Mouse (Mus musculus) hindbrain, embryonic 15.5 days (tissue): ENCODE data around the gene Ripor3. TPM values are rescaled to one million over a fixed set of nuclear protein-coding genes. Genes with fewer than 3 reads are reported as not detected.
A peak's percentile ranks its signal among the peaks of the same experiment; 100 is the strongest.
"Not testable (repeated sequence)": the region's sequence is repeated elsewhere in the genome, so short reads cannot be mapped to it uniquely, and the experiment has no call there.

Experiments
- ATAC-seq: fragments of 200-750 bp; cut with Nextera tagmentation; 2 replicates; pipeline ENCODE4 v1.8.0; 2017; ENCODE audit warnings: low read depth, moderate number of reproducible peaks, moderate TSS enrichment; ENCODE audit not compliant: low FRiP score
- H3K27ac ChIP-seq: fragments of 300-500 bp; sonication (generic); replicated peaks from 2 replicates; pipeline ENCODE4 v1.5.1; 2015; ENCODE audit warnings: mild to moderate bottlenecking, inconsistent platforms
- H3K27me3 ChIP-seq: fragments of 300-500 bp; sonication (generic); 2 replicates; pipeline ENCODE4 v1.6.1; 2015; ENCODE audit warnings: control low read depth, inconsistent platforms
- H3K36me3 ChIP-seq: fragments of 300-500 bp; sonication (generic); 2 replicates; pipeline ENCODE4 v1.6.1; 2015; ENCODE audit warnings: control low read depth, inconsistent platforms
- H3K4me1 ChIP-seq: fragments of 300-500 bp; sonication (generic); replicated peaks from 2 replicates; pipeline ENCODE4 v1.6.1; 2015; ENCODE audit warnings: control low read depth, inconsistent platforms
- H3K4me2 ChIP-seq: fragments of 300-500 bp; sonication (generic); 2 replicates; pipeline ENCODE4 v1.6.1; 2015; ENCODE audit warnings: moderate library complexity, mild to moderate bottlenecking, inconsistent platforms
- H3K4me3 ChIP-seq: fragments of 300-500 bp; sonication (generic); 2 replicates; pipeline ENCODE4 v1.5.1; 2015; ENCODE audit warnings: mild to moderate bottlenecking, inconsistent platforms
- H3K9ac ChIP-seq: fragments of 300-500 bp; sonication (generic); 2 replicates; pipeline ENCODE4 v1.6.1; 2015; ENCODE audit warnings: inconsistent platforms
- H3K9me3 ChIP-seq: fragments of 300-500 bp; sonication (generic); 2 replicates; pipeline ENCODE4 v1.6.1; 2016; ENCODE audit warnings: control low read depth, inconsistent platforms
- WGBS: fragments of 180-500 bp; shearing (Covaris S2); methylation state at CpG from one replicate; pipeline ENCODE4 v1.1.7; 2015; 5-methylcytosine and 5-hydroxymethylcytosine counted together
- polyA plus RNA-seq: library from polyadenylated mRNA; unstranded; fragments of >200 nt; fragmentation: Nextera tagmentation; extraction: Ambion mirVana; gene quantifications from 2 replicates; pipeline ENCODE4 v1.2.1, GENCODE M21; 2015

The Ripor3 gene
- 0.32 and 0.45 TPM in 2 replicates for polyA plus RNA-seq

DNA sequence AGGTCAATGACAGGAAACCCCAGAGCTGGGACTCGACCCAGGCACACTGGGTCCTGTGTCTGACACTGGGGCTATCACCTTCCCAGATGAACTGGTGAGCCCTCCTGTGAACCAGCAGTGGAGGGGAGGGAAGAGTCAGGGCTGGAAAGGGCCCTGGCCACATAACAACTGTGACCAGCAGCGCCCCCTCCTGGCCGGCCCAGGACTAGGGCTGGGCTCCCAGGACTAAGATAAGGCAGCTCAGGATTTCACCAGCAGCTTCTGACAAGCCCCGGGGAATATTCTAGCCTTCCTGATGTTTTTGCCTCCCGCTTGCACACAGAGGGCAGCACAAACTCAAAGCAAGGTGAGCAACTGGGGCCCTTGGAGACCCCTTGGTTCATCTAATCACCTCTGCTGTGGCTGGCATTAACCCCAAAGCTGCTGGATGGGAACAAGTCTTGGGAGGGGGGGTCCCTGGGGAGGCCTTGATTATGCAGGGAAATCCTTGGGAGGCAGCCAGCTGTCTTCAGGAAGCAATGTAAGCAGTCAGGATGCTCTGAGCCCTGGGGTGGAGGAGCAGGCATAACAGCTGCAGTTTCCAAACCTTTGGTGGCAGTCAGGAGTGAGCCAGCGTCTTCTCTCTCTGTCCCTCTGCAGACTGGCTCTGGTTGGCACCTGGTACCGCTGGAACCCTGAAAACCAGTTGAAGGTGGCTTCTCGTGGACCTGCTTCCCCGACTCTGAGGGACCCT is at the start of gene Ripor3:
Ripor3 (minus strand) TSS at position 683 of the 733 bp plus-strand sequence.
- WGBS = 35% methylated on average over 9 of the region's 9 CpGs
- peaks cover 4% of the 10 kb centered on the region; the same call in 1 of the 2 replicates for H3K4me1 ChIP-seq
- H3K27ac ChIP-seq = no peak within 1 kb of the TSS; the same call in 1 of the 2 replicates
- H3K36me3 ChIP-seq = no peaks in the 10 kb centered on the region
- H3K4me3 ChIP-seq = no peak within 1 kb of the TSS
- no peak within 1 kb of the TSS for H3K9ac ChIP-seq
- H3K27me3 ChIP-seq = no peaks in the 10 kb centered on the region
- ATAC-seq = no peak
- no peak within 1 kb of the TSS for H3K4me2 ChIP-seq
- no peaks in the 10 kb centered on the region for H3K9me3 ChIP-seq

DNA sequence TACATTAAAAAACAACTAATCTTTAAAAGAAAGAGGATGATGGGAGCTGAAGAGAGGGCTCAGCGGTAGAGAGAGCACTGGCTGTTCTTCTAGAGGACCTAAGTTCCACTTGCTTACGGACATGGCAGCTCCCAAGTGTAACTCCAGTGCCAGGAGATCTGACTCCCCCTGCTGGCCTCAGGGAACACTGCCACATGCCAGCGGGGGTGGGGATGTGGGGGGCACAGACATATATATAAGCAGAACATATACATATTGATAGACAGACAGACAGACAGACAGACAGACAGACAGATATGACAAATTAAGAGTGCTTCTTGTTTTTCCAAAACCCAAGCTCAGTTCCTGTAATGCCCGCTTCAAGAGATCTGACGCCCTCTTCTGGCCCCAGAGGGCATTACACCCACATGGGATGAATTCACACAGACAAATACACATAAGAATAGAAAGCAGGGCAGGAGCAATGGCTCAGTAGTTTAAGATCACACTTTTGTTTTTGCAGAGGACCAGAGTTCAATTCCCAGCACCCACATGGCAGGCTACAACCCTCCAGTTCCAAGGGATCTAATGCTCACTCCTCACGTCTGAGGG is 48.9 kb upstream of the Ripor3 start:
- ATAC-seq = no peak
- Histone ChIP-seq H3K36me3 (no peaks in the 10 kb centered on the region), H3K4me2 (no peak overlapping the region), H3K9me3 (no peaks in the 10 kb centered on the region), H3K27ac (no peak overlapping the region), H3K4me3 (no peak overlapping the region), H3K4me1 (no peaks in the 10 kb centered on the region), H3K9ac (no peak overlapping the region), H3K27me3 (no peaks in the 10 kb centered on the region)
- 81% methylated on average over 6 of the region's 6 CpGs for WGBS

DNA sequence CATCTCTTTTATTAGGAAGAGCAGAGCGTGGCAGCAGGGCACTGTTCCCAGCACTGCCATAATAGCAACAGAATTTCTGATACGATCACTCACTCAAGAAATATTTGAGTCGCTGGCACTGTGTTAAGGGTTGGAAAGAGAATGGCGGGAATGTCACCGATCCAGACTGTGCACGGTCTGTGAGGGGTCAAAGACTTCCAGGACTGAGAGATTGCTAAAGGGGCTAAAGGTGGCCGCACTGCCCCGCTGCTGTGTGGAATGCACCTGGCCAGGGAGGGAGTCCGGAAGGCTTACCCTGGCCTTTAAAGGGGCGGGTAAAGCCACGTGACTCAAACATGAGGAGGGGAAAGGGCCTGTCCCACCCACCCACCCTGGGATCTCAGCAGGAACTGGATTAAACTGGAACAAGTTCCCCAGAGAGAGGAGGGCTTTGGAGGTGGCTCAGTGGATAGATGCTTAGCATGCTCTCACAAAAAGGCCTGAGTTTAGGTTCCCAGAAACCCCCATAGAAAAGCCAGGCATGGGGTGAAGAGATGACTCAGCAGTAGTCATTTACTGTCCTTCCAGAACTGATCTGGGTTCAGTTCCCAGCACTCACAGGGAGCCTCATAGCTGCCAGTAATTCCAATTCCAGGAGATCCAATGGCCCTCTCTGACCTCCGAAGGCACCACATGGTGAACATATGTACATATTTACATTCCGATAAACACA is 48.2 kb upstream of the Ripor3 start:
- no peak for ATAC-seq
- WGBS = 31% methylated on average over 13 of the region's 13 CpGs

DNA sequence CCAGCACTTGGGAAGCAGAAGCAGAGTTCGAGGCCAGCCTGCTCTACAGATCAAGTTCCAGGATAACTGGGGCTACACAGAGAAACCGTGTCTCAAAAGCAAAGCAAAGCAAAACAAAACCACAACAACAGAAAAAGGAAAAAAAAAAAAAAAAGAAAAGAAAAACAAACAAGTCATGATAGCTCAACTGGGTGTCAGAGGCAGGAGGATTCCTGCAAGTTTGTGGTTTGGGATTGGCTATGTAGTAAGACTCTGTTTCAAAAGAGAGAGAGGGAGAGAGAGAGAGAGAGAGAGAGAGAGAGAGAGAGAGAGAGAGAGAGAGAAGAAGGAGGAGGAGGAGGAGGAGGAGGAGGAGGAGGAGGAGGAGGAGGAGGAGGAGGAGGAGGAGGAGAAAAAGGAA is 47.5 kb upstream of the Ripor3 start:
- not testable (repeated sequence) for H3K27me3 ChIP-seq, ATAC-seq, H3K36me3 ChIP-seq, H3K4me2 ChIP-seq, H3K9ac ChIP-seq, H3K9me3 ChIP-seq, H3K4me1 ChIP-seq, H3K4me3 ChIP-seq, H3K27ac ChIP-seq
- 72% methylated on average over 2 of the region's 2 CpGs for WGBS

More for the DNA sequence above, 48.2 kb upstream of the Ripor3 start:
- Histone ChIP-seq H3K4me2 (no peak overlapping the region), H3K27me3 (no peaks in the 10 kb centered on the region), H3K27ac (no peak overlapping the region), H3K36me3 (no peaks in the 10 kb centered on the region), H3K9me3 (no peaks in the 10 kb centered on the region), H3K9ac (no peak overlapping the region), H3K4me3 (no peak overlapping the region), H3K4me1 (no peaks in the 10 kb centered on the region)

DNA sequence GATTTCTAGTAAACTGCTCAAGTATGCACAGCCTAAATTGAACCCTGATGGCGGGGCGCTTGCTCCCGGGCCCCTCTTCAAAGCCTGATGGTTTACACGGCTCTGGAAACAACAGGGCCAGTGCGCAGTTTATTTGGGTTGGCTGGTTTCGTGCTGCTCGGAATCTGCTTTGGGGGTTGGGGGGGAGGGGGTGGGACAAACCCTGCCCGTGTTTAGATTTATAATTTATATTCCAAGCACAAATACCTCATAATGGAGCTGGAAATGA is 46.2 kb upstream of the Ripor3 start:
- WGBS = 54% methylated on average over 8 of the region's 8 CpGs
- Histone ChIP-seq H3K9ac (no peak overlapping the region), H3K9me3 (no peaks in the 10 kb centered on the region), H3K4me3 (no peak overlapping the region), H3K4me1 (no peaks in the 10 kb centered on the region), H3K27me3 (peaks cover under 1% of the 10 kb centered on the region), H3K4me2 (no peak overlapping the region), H3K36me3 (no peaks in the 10 kb centered on the region), H3K27ac (no peak overlapping the region)
- no peak for ATAC-seq

DNA sequence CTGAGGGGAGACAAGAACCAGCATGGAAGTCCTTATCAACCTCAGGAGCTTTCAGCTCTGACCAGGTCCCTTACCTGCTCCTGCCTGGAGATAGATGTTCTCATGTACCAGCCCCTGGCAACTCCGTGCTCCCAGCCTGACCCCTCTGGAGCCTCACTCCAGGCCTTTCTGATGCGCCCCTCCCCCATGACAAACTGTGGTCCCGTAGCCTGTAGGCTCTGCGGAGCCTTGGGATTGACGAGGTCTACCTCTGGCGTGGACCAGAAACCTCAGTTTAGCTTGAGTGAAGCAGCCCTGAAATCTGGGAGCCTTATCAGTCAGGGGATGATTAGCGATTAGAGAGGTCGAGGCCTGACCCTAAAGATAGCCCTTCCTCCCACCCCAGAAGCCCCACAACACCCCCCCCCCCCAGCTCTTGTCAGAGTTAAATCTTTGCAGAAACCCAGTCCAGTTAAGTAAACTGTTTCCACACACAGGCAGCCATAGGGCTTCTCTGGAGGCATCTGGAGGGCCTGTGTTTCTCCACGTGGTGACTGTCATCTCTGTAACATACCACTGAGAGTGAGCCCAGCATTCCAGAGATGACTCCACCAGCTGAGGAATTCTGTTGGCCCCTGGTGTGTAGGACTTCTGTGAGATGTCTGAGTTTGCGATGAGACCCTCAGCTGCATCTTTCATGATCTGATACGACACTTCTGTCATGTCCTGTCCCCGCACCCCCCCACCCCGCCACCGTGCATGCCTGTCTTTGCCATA is 45.7 kb upstream of the Ripor3 start:
- Histone ChIP-seq H3K4me3 (no peak overlapping the region), H3K9me3 (no peaks in the 10 kb centered on the region), H3K27me3 (peaks cover 6% of the 10 kb centered on the region), H3K27ac (no peak overlapping the region), H3K9ac (no peak overlapping the region), H3K4me1 (no peaks in the 10 kb centered on the region), H3K4me2 (no peak overlapping the region), H3K36me3 (no peaks in the 10 kb centered on the region)
- WGBS = 50% methylated on average over 14 of the region's 14 CpGs
- ATAC-seq = no peak

DNA sequence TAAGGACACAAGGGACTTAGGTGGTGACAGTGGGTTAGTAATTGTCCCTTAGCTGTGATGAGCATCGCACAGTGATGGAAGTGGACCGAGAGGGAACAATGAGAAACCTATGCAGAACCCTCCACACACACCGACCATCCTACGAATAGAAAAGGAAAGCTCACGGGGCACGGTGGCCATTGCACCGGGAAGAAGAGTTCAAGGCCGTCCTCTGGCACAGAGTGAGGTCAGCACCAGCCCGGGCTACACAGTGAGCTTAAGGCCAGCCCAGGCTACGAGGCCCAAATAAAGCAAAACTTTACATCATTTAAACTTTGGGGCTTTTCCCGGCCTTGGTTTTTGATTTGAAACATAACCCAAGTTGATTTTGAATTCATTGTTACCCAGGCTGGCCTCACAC is 43.7 kb upstream of the Ripor3 start:
- Histone ChIP-seq H3K36me3 (no peaks in the 10 kb centered on the region), H3K27ac (no peak overlapping the region), H3K4me1 (peaks cover 10% of the 10 kb centered on the region), H3K9ac (no peak overlapping the region), H3K4me3 (no peak overlapping the region), H3K9me3 (no peaks in the 10 kb centered on the region), H3K4me2 (no peak overlapping the region), H3K27me3 (peaks cover 22% of the 10 kb centered on the region)
- ATAC-seq = no peak
- 93% methylated on average over 11 of the region's 11 CpGs for WGBS

DNA sequence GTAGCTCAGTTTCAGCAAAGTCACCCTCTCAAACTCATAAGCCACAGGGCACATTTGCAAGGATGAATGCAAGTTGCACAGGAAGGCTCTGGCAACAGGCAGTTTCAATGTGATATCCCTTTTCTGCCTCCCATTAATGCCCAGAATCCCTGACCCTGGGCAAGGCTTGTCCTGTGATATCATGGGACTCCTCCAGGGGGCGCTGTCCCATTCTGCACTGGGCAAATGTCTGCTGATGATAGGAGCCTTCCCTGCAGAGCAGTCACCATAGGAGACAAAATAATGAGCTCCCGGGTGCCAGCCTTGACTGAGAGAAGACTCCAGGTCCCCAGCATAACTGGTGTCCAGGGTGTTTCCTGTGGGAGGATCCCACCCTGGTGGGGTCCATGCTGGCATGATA is 42.3 kb upstream of the Ripor3 start:
- ATAC-seq = no peak
- WGBS = 18% methylated on average over 2 of the region's 2 CpGs
- H3K9ac ChIP-seq = no peak overlapping the region
- H3K4me3 ChIP-seq = no peak overlapping the region
- H3K27me3 ChIP-seq = peaks cover 33% of the 10 kb centered on the region
- H3K4me2 ChIP-seq = no peak overlapping the region
- no peak overlapping the region for H3K27ac ChIP-seq
- H3K36me3 ChIP-seq = no peaks in the 10 kb centered on the region
- peaks cover 14% of the 10 kb centered on the region for H3K4me1 ChIP-seq
- no peaks in the 10 kb centered on the region for H3K9me3 ChIP-seq

DNA sequence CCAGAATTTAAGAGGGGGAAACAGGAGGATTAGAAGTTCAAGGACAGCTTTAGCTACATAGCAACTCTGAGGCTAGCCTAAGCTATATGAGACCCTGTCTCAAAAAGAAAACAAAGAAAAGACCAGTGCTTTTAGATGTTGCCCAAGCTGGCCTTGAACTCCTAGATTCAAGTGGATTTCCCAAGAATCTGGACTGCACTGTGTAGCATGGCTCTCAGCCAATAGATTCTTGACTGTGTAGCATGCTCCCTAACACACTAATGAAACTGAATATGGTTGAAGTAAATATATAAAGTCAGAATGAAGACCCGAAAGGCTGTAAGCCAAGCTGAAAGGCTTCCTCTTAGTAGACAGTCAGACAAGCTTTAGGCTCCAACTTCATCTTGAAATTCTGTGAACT is 41.7 kb upstream of the Ripor3 start:
- no peak overlapping the region for H3K9ac ChIP-seq
- H3K27ac ChIP-seq = no peak overlapping the region
- no peak overlapping the region for H3K4me2 ChIP-seq
- no peaks in the 10 kb centered on the region for H3K36me3 ChIP-seq
- ATAC-seq = no peak
- peaks cover 14% of the 10 kb centered on the region for H3K4me1 ChIP-seq
- H3K4me3 ChIP-seq = no peak overlapping the region
- peaks cover 33% of the 10 kb centered on the region for H3K27me3 ChIP-seq
- H3K9me3 ChIP-seq = no peaks in the 10 kb centered on the region
- 97% methylated on average over 1 of the region's 1 CpGs for WGBS

DNA sequence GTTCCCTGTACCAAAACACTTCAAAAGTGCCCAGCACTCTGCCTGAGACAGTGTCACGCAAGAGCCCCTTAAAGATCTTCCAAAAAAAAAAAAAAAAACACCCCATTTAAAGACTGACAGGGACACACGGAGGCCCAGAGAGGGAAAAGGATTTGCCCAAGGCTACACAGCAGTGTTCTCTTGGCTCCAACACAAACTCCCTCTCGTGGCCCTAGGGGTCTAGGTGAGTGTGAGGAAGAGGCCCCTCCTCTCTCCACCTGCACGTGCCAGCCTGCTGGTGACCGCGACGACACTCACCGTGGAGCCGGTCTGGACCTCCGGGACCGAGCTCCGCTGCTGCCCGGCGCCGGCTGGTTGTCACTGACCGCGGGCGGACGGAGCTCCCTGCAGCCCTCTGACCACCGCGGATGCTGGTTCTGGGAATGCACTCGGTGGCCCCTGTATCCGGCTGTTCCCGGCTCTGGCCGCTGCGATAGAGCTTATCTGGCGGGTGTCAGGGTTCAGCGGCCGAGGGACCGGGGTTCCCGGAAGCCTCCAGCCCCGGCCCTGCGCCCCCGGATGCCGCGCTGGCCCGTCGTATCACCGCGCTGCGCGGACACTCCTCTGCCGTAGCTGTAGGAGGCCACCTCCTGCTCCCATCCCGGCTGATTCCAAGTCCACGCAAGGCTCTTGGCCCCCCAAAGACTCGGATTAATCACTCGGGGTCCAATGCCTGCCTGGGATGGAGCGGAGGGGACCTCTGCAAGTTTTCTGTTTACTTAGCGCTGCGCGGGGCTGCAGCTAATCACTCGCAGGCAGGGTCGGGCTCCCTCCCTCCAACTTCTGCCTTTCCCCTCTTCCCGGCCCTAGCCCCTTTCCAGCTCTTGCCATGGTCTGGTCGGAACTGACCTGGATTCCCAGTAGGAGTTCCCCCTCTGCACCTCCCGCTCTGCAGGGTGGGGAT is 39.9 kb upstream of the Ripor3 start:
- Histone ChIP-seq H3K4me2 (peak overlapping the region; percentile 71), H3K36me3 (no peaks in the 10 kb centered on the region), H3K27me3 (peaks cover 33% of the 10 kb centered on the region), H3K27ac (no peak overlapping the region), H3K4me1 (peaks cover 14% of the 10 kb centered on the region), H3K4me3 (peak overlapping the region; percentile 35), H3K9ac (0 out of 2 replicates have a peak overlapping the region, but pooled peaks have one; percentile 33), H3K9me3 (no peaks in the 10 kb centered on the region)
- ATAC-seq = peak; percentile 40; the same call in 1 of the 2 replicates
- WGBS = under 1% methylated on average over 56 of the region's 56 CpGs

DNA sequence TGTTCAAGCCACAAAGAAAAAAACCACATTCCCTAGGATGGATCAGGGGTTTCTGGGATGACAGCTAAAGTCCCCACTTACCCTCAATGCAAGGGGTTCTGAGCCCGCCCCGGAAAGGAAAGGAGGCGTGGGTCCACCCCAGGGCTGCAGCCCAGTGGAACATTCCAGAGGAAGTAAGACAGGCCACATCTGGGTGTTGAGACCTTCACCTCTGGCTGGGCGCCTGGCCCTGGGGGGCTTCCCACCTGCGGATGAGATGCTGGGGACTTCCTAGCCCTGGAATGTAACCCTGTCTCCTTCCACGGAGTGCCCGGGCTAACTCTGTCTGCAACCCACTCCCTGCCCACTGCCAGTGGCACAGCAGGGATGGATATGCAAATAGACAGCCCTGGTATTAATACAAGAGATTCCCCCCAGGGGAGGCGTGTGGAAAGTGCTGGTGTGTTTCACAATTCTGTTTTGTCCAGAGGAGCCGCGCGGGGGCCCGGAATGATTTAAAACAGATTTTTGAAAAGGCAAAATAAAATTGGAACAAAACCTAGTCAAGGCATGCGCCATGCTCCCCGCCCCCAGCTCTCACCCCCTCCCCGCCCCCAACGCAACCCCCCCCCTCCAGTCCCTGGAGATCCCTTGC is 38.7 kb upstream of the Ripor3 start:
- Histone ChIP-seq H3K4me2 (peak overlapping the region; percentile 28), H3K4me3 (no peak overlapping the region), H3K9me3 (no peaks in the 10 kb centered on the region), H3K27me3 (peaks cover 33% of the 10 kb centered on the region), H3K9ac (no peak overlapping the region), H3K36me3 (no peaks in the 10 kb centered on the region), H3K4me1 (peaks cover 14% of the 10 kb centered on the region), H3K27ac (no peak overlapping the region)
- ATAC-seq = no peak
- WGBS = 13% methylated on average over 16 of the region's 16 CpGs
